Mouse (Mus musculus): ENCODE measurements at regions not wholly inside any gene's neighbourhood (a gene's known extent, or its start where the extent isn't known, plus 50 kb on each side); places are given as distances from the start of the nearest gene placed in this dataset.
"Not testable (repeated sequence)": the region's sequence is repeated elsewhere in the genome, so short reads cannot be mapped to it uniquely, and the experiment has no call there.

DNA sequence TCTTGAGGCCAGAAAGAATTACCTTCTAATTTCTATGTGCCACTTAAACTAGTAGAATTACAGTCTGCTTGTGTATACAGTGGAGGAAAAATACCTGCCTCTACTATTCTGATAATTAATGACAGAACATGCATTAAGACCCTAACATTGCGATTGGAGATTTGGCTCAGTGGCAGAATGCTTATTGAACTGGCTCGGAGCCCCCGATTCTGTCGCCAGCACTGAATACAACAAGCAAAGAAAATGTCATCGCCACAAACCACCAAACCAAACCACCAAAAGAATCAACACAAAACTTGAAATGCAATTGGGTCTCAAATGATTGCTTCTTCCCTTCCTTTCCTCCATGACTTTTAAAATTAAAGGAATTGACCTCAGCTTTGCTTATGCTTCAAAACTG is 122.9 kb upstream of the Emcn start:
- DNase-seq (ENCODE audit: low read depth), result peak; percentile 8

DNA sequence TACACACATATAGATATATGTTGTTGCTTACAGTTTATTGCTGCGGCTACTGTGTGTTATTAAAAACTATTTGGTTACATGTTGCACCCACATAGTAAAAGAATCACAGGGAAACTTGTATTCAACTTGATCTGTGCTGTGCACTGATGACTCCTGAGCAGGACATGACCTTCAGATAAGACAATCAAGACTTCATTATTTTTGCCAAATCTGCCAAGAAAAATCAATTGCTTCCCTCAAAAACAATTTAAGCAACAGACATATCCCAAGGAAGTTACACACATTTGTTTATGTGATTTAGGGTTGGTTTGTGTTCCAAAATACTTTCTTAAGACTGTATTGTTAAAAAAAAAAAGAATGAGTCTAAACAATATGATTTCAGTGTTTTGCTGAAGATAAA is 114.7 kb upstream of the Emcn start:
- no peak for DNase-seq (ENCODE audit: low read depth)

GRCm38 (mm10) chr3:137227122-137227838 is 113.6 kb upstream of the Emcn start:
- no peak for DNase-seq (ENCODE audit: low read depth)

- DNase-seq (ENCODE audit: low read depth), result no peak
These were observed 112.5 kb upstream of the Emcn start for GRCm38 (mm10) chr3:137228416-137228815.

GRCm38 (mm10) chr3:137242877-137243276 is 98.0 kb upstream of the Emcn start:
- no peak for DNase-seq (ENCODE audit: low read depth)

- no peak for DNase-seq (ENCODE audit: low read depth)
These were observed 77.0 kb upstream of the Emcn start for GRCm38 (mm10) chr3:137263907-137264306.

DNA sequence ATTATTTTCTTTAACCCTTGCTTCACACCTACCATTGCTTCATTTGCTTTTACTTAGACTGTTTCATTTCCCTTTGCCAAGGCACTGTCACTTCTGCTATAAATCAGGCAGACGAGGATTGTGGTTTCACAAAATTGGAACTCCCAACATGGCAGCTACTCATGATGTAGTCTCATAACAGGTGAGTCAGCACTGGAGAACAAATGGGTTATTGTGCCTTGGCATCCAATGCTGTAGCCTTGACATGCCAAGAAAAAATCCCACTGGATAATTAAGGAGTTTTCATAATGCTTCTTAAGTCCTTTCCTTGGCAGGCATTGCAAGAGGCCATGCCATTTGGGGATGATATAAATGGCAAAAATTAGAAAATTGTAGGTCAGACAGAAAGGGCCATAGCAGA is 73.1 kb upstream of the Emcn start:
- peak; percentile 97 for DNase-seq (ENCODE audit: low read depth)

DNA sequence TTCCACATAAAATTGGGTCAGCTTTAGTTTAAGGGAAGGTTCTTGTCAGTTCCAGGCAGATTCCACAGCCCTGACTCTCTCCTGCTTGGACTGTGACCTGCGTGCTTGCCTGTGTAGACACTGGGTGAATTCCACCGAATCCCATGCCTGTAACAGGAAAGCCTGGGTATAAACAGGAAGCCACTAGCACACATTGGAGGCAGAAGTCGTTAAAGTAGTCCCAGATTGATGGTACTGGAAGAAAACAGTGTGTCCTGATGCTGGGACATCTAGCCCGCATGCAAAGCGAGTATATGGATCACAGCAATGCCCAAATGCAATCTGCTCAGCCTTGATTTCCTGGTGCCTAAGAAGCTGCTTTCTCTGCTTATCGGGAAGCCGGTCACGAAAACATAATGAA is 65.4 kb upstream of the Emcn start:
- no peak for DNase-seq (ENCODE audit: low read depth)

- DNase-seq (ENCODE audit: low read depth), result no peak
These were observed 61.6 kb upstream of the Emcn start for GRCm38 (mm10) chr3:137279284-137279683.

GRCm38 (mm10) chr3:137281052-137281451 is 59.8 kb upstream of the Emcn start:
- no peak for DNase-seq (ENCODE audit: low read depth)

GRCm38 (mm10) chr3:137287558-137287957 is 53.3 kb upstream of the Emcn start:
- DNase-seq (ENCODE audit: low read depth), result not testable (repeated sequence)

DNA sequence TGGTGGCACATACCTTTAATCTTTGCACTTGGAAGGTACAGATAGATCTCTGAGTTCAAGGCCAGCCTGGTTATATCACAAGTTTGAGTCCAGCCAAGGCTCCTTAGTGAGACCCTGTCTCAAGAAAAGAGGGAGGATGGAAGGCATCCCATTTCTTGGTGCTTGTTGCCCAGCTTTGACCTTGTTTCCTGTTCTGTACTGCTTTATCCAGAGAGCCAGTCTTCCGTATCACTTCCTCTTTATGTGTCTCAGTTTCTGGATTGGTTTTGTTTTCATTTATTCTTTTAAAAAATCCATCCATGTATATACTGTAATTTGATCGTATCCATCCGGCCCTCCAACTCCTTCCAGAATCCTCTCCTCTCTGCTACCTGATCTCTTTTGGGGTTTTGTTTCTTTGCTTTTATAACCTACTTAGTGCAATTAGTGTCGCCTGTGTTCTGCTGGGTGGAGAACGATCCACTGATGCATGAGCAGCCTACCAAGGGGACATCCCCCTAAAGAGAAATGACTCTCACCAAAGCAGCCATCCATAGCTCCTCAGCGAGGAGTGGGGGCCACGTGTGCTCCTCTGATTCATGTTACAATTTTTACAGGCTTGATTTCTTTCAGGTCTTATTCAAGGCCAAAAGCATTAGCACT is 52.4 kb upstream of the Emcn start:
- DNase-seq (ENCODE audit: low read depth), result no peak

DNA sequence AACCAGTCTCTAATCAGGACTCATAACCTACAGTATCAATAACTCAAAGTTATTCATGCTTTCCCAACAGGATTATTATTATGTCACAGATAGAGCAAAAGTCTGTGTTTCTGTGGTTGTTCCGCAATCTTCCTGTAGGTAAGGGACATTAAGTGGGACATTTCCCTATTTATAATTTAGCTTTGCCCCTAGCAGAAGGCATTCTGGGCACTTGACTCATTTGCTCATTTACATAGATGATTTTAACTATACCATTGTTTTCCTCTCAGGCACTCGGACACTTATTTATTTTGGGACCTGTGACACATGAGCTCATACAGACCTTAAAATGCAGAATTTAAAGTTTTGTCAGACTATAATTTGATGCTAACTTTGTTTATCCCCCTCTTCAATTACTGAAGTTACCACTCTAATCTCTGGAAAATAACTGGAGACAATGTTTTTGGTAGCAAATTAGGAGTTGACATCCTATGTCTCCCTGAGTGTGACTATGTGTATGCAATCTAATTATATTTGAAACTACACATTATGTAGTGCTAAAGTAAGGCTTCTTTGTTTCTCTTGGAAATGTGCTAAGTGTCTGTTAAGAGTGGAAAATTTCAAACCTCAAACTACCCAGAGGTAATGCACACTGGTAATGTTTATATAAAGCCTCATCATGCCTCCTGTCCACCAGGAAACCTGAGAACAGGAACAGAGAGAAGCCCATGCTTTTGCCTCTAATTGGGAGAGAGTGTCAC is 51.8 kb upstream of the Emcn start:
- DNase-seq (ENCODE audit: low read depth), result no peak

DNA sequence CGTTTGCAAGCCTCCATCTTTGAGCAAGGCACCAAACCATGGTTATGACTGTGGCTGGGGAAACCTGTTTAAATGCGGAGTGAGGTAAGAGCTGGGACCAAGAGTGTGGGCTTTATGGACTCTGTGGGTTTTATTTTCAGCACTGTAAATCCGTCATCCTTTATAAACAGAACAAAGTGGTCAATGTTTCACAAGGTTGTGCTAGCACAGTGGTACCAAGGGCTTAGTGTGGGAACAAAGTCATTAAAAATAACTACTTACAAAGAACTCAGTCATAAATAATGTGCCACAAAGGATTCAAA is 51.2 kb upstream of the Emcn start:
- DNase-seq (ENCODE audit: low read depth), result no peak

All from fibroblast of lung, adult 2 months (primary cell).